ENCODE assay signal across 10 mouse cellular contexts in genomic region chr2:147433120-147433519, GRCm38 (mm10).
DNase-seq lines count a peak whose midpoint lies in the region; ATAC-seq and TF ChIP-seq lines count a peak whose summit lies in the region.
"Had no signal": no experiment of that assay in that cellular context is flagged by ENCODE, and none has a peak within 500 bp of the region (broad histone marks: within the 10 kb centered on the region; RNA-seq: fewer than 3 reads in every experiment).

No protein-coding gene starts in this region.

- no peak for TF ChIP-seq POLR2A in liver, adult 2 months (IDR thresholded peaks at IDR 0.05; ENCODE audit: extremely low read depth, insufficient read depth, low read length)

- no peak overlapping the region for H3K9ac ChIP-seq in forebrain, embryonic 11.5 days (ENCODE audit: low read length)
- H3K9ac ChIP-seq in forebrain, embryonic 16.5 days (replicated peaks; ENCODE audit: low read depth, low read length), result no peak overlapping the region
- no peak overlapping the region for H3K9ac ChIP-seq in liver, adult 2 months (ENCODE audit: low read depth, low read length)
- H3K9ac ChIP-seq in liver, embryonic 11.5 days (ENCODE audit: low read depth, low read length), result no peak overlapping the region
- H3K9ac ChIP-seq: limb, embryonic 13.5 days had no signal

- 24% methylated on average over 5 of the region's 5 CpGs for WGBS in forebrain, embryonic 11.5 days
- WGBS in forebrain, embryonic 16.5 days, result 25% methylated on average over 5 of the region's 5 CpGs
- 20% methylated on average over 5 of the region's 5 CpGs for WGBS in liver, adult 2 months
- WGBS in liver, embryonic 11.5 days, result 28% methylated on average over 5 of the region's 5 CpGs

- peak; percentile 55; the same call in 1 of the 2 replicates for ATAC-seq in forebrain, embryonic 11.5 days (replicated peaks; ENCODE audit: low FRiP score)
- no peak for ATAC-seq in forebrain, embryonic 16.5 days
- no peak for ATAC-seq in liver, embryonic 11.5 days (replicated peaks; ENCODE audit: low FRiP score)
- no peak for ATAC-seq in megakaryocyte-erythroid progenitor cell, adult 5-6 weeks (replicated peaks; ENCODE audit: low FRiP score, low TSS enrichment, poor library complexity, severe bottlenecking)
- no peak for ATAC-seq in granulocyte monocyte progenitor cell, adult 5-6 weeks (replicated peaks; ENCODE audit: poor library complexity, severe bottlenecking)

- H3K4me3 ChIP-seq in forebrain, embryonic 11.5 days (ENCODE audit: low read depth, low read length), result no peak overlapping the region
- no peak overlapping the region for H3K4me3 ChIP-seq in forebrain, embryonic 16.5 days (replicated peaks; ENCODE audit: low read length)
- no peak overlapping the region for H3K4me3 ChIP-seq in liver, adult 2 months (ENCODE audit: insufficient read depth, low read depth, low read length)
- H3K4me3 ChIP-seq in liver, embryonic 11.5 days (ENCODE audit: low read depth, low read length), result no peak overlapping the region
- H3K4me3 ChIP-seq: limb, embryonic 13.5 days had no signal

- no peaks in the 10 kb centered on the region for H3K27me3 ChIP-seq in forebrain, embryonic 11.5 days (ENCODE audit: control insufficient read depth, insufficient read depth, low read length)
- no peaks in the 10 kb centered on the region for H3K27me3 ChIP-seq in forebrain, embryonic 16.5 days (replicated peaks; ENCODE audit: control insufficient read depth, insufficient read depth, low read length)
- H3K27me3 ChIP-seq in liver, adult 2 months (ENCODE audit: control insufficient read depth, insufficient read depth, low read length), result no peaks in the 10 kb centered on the region
- no peaks in the 10 kb centered on the region for H3K27me3 ChIP-seq in liver, embryonic 11.5 days (replicated peaks; ENCODE audit: control insufficient read depth, insufficient read depth, low read length)
- H3K27me3 ChIP-seq: limb, embryonic 13.5 days had no signal

- H3K9me3 ChIP-seq in forebrain, embryonic 11.5 days (ENCODE audit: control insufficient read depth, low read length), result no peaks in the 10 kb centered on the region
- no peaks in the 10 kb centered on the region for H3K9me3 ChIP-seq in forebrain, embryonic 16.5 days (ENCODE audit: control insufficient read depth, low read length)
- no peaks in the 10 kb centered on the region for H3K9me3 ChIP-seq in liver, embryonic 11.5 days (ENCODE audit: control insufficient read depth, low read length)
- H3K9me3 ChIP-seq: limb, embryonic 13.5 days had no signal

- no peaks in the 10 kb centered on the region for H3K36me3 ChIP-seq in forebrain, embryonic 11.5 days (ENCODE audit: control insufficient read depth, insufficient read depth, low read length)
- H3K36me3 ChIP-seq in forebrain, embryonic 16.5 days (ENCODE audit: control insufficient read depth, insufficient read depth), result no peaks in the 10 kb centered on the region
- no peaks in the 10 kb centered on the region for H3K36me3 ChIP-seq in liver, adult 2 months (ENCODE audit: control insufficient read depth, insufficient read depth, low read length)
- no peaks in the 10 kb centered on the region for H3K36me3 ChIP-seq in liver, embryonic 11.5 days (ENCODE audit: control insufficient read depth, insufficient read depth, low read length)
- H3K36me3 ChIP-seq: G1E; limb, embryonic 13.5 days had no signal

- TF ChIP-seq CTCF in liver, adult 2 months (IDR thresholded peaks at IDR 0.05; ENCODE audit: low read depth, low read length), result peak; percentile 58; the same call in 1 of the 2 replicates

- no peaks in the 10 kb centered on the region for H3K79me2 ChIP-seq in liver, adult 2 months (ENCODE audit: control insufficient read depth, insufficient read depth, low read length)

- no peaks in the 10 kb centered on the region for H3K4me1 ChIP-seq in forebrain, embryonic 11.5 days (replicated peaks; ENCODE audit: control insufficient read depth, insufficient read depth, low read length)
- H3K4me1 ChIP-seq in forebrain, embryonic 16.5 days (replicated peaks; ENCODE audit: control insufficient read depth, insufficient read depth, low read length), result no peaks in the 10 kb centered on the region
- peaks cover 3% of the 10 kb centered on the region for H3K4me1 ChIP-seq in liver, adult 2 months (ENCODE audit: control insufficient read depth, insufficient read depth, low read length)
- H3K4me1 ChIP-seq in liver, embryonic 11.5 days (replicated peaks; ENCODE audit: control insufficient read depth, insufficient read depth, low read length), result no peaks in the 10 kb centered on the region

- peak; percentile 66 for DNase-seq in forebrain, embryonic 11.5 days (ENCODE audit: low spot score)
- peak; percentile 41 for DNase-seq in liver, adult 2 months (ENCODE audit: extremely low read depth, low read depth, low spot score)
- no peak for DNase-seq in liver, embryonic 11.5 days (ENCODE audit: low spot score)
- peak; percentile 23 to 34 for DNase-seq in adrenal gland, postnatal 36 days
- DNase-seq in lung, postnatal 14 days, result peak; percentile 41

- no peak overlapping the region for H3K4me2 ChIP-seq in forebrain, embryonic 11.5 days (ENCODE audit: low read depth, low read length, severe bottlenecking)
- H3K4me2 ChIP-seq in forebrain, embryonic 16.5 days (ENCODE audit: low read length), result no peak overlapping the region
- no peak overlapping the region for H3K4me2 ChIP-seq in liver, embryonic 11.5 days
- H3K4me2 ChIP-seq: limb, embryonic 13.5 days had no signal

- no peak overlapping the region for H3K27ac ChIP-seq in forebrain, embryonic 11.5 days (ENCODE audit: low read depth, low read length)
- no peak overlapping the region for H3K27ac ChIP-seq in forebrain, embryonic 16.5 days (ENCODE audit: low read length)
- no peak overlapping the region for H3K27ac ChIP-seq in liver, adult 2 months (replicated peaks; ENCODE audit: insufficient read depth, low read depth, low read length)
- H3K27ac ChIP-seq in liver, embryonic 11.5 days (ENCODE audit: low read depth, low read length), result no peak overlapping the region
- H3K27ac ChIP-seq: limb, embryonic 13.5 days had no signal
